Mouse (Mus musculus): ENCODE measurements around the gene Zcchc8.

GRCm38 (mm10) chr5:123665956-123666355 lies 54.9 kb downstream of the Zcchc8 start:
- no peak for TF ChIP-seq CTCF (IDR thresholded peaks at IDR 0.05; ENCODE audit: borderline replicate concordance, control insufficient read depth, extremely low read depth, insufficient read depth, low read length, poor library complexity)
- no peak for TF ChIP-seq POLR2A (IDR thresholded peaks at IDR 0.05; ENCODE audit: control insufficient read depth, extremely low read depth, insufficient read depth, low read length, poor library complexity)
